Mouse (Mus musculus) limb, embryonic 15.5 days (tissue): ENCODE results near the gene Stac3. TPM values are rescaled to one million over a fixed set of nuclear protein-coding genes. Genes with fewer than 3 reads are reported as not detected.

Experiments
- ATAC-seq: fragments of 200-750 bp; cut with Nextera tagmentation; 2 replicates; pipeline ENCODE4 v1.8.0; 2017; ENCODE audit warnings: low read depth, moderate TSS enrichment; ENCODE audit not compliant: insufficient number of reproducible peaks, low FRiP score, low TSS enrichment
- H3K27ac ChIP-seq: fragments of 300-500 bp; sonication (generic); 2 replicates; pipeline ENCODE4 v1.5.1; 2015; ENCODE audit warnings: moderate library complexity, mild to moderate bottlenecking, inconsistent platforms
- H3K27me3 ChIP-seq: fragments of 300-500 bp; sonication (generic); 2 replicates; pipeline ENCODE4 v1.6.1; 2015; ENCODE audit warnings: inconsistent platforms
- H3K36me3 ChIP-seq: fragments of 300-500 bp; sonication (generic); 2 replicates; pipeline ENCODE4 v1.6.1; 2015; ENCODE audit warnings: inconsistent platforms
- H3K4me1 ChIP-seq: fragments of 300-500 bp; sonication (generic); 2 replicates; pipeline ENCODE4 v1.6.1; 2015; ENCODE audit warnings: inconsistent platforms
- H3K4me2 ChIP-seq: fragments of 300-500 bp; sonication (generic); 2 replicates; pipeline ENCODE4 v1.6.1; 2015; ENCODE audit warnings: mild to moderate bottlenecking, inconsistent platforms
- H3K4me3 ChIP-seq: fragments of 300-500 bp; sonication (generic); 2 replicates; pipeline ENCODE4 v1.5.1; 2015; ENCODE audit warnings: mild to moderate bottlenecking, inconsistent platforms
- H3K9ac ChIP-seq: fragments of 300-500 bp; sonication (generic); 2 replicates; pipeline ENCODE4 v1.6.1; 2015; ENCODE audit warnings: inconsistent platforms
- H3K9me3 ChIP-seq: fragments of 300-500 bp; sonication (generic); 2 replicates; pipeline ENCODE4 v1.6.1; 2016; ENCODE audit warnings: inconsistent platforms
- WGBS: fragments of 180-500 bp; shearing (Covaris S2); methylation state at CpG from one replicate; pipeline ENCODE4 v1.1.7; 2015; 5-methylcytosine and 5-hydroxymethylcytosine counted together
- polyA plus RNA-seq: library from polyadenylated mRNA; unstranded; fragments of >200 nt; fragmentation: Nextera tagmentation; extraction: Ambion mirVana; gene quantifications from 2 replicates; pipeline ENCODE4 v1.2.1, GENCODE M21; 2015

Stac3 gene
- polyA plus RNA-seq, 1 experiment from 2014 or later: 17.2 TPM

DNA sequence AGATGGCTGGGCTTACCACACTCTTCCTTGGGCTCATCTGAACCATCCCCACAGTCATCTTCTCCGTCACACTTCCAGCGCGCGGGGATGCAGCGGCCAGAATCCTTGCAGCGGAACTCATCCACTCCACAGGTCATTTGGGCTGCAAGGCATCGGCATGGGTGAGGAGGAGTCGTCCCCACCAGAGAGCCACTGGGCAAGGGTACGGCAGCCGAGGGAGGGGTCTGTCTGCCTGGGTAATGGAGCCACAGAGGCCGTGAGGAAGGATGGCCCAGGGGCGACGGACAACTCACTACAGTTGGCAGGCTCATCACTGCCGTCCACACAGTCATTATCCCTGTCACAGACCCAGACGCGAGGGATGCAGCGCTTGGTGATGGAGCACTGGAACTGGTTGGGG is 48.4 kb downstream of the Stac3 start:
- H3K4me1 ChIP-seq: no peaks in the 10 kb centered on the region
- ATAC-seq: no peak
- no peaks in the 10 kb centered on the region for H3K9me3 ChIP-seq
- no peak overlapping the region for H3K4me2 ChIP-seq
- H3K27ac ChIP-seq: no peak overlapping the region
- peaks cover 100% of the 10 kb centered on the region for H3K36me3 ChIP-seq
- whole genome bisulfite sequencing: 86% methylated on average over 17 of the region's 17 CpGs
- no peaks in the 10 kb centered on the region for H3K27me3 ChIP-seq
- no peak overlapping the region for H3K4me3 ChIP-seq
- no peak overlapping the region for H3K9ac ChIP-seq

DNA sequence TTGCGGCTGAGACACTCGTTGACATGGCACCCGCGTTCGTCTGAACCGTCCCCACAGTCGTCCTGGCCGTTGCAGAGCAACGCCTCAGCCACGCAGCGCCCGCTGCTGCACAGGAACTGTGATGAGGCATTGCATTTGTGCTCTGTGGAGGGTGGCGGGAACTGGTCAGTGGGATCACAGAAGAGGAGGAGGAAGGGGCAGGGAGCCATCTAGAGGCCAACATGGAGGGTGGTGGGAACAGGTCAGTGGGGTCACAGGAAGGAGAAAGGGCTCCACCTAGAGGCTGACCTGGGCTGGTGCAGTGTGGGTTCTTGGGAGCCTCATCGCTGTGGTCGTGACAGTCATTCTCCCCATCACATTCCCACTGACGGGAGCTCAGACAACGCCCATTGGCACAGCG is 54.2 kb downstream of the Stac3 start:
- Histone ChIP-seq H3K27me3 (no peaks in the 10 kb centered on the region), H3K27ac (no peak overlapping the region), H3K4me2 (no peak overlapping the region), H3K4me1 (no peaks in the 10 kb centered on the region), H3K4me3 (no peak overlapping the region), H3K36me3 (peaks cover 99% of the 10 kb centered on the region), H3K9ac (no peak overlapping the region), H3K9me3 (no peaks in the 10 kb centered on the region)
- no peak for ATAC-seq
- WGBS: 71% methylated on average over 18 of the region's 18 CpGs

DNA sequence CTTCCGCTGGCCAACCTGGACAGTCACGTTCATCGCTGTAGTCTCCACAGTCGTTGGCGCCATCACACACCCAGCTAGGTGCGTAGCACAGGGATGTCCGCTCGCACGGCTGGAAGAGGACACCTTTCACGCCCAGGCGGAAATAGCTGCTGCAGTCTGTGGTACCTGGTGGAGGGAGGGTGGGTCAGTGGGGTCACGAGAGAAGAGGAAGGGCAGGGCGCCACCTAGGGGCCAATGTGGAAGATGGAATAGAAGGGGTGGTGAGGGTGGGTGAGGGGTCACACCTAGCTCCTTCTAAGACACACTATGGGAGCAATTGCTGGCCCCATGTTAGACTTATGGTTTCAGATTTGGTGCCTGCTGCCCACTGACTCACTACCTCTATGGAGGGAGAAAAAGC is 55.9 kb downstream of the Stac3 start:
- WGBS: 89% methylated on average over 13 of the region's 13 CpGs
- H3K9me3 ChIP-seq: no peaks in the 10 kb centered on the region
- no peak overlapping the region for H3K4me3 ChIP-seq
- H3K27ac ChIP-seq: no peak overlapping the region
- no peak overlapping the region for H3K4me2 ChIP-seq
- no peaks in the 10 kb centered on the region for H3K27me3 ChIP-seq
- no peaks in the 10 kb centered on the region for H3K4me1 ChIP-seq
- H3K36me3 ChIP-seq: peaks cover 99% of the 10 kb centered on the region
- H3K9ac ChIP-seq: no peak overlapping the region
- no peak for ATAC-seq

Other genes with a start within 250 kb of the Stac3 start
- gene Kif5a, start 238.3 kb upstream of the Stac3 start, polyA plus RNA-seq: 2.5 TPM in 2 replicates
- gene Dctn2, start 235.3 kb upstream of the Stac3 start, polyA plus RNA-seq: 185 and 190 TPM in 2 replicates
- gene Mbd6, start 212.7 kb upstream of the Stac3 start, polyA plus RNA-seq: 14.1 and 16.2 TPM in 2 replicates
- 105 and 111 TPM in 2 replicates for gene Mars, start 189.9 kb upstream of the Stac3 start, polyA plus RNA-seq
- 5.1 and 5.4 TPM in 2 replicates for gene Arhgap9, start 179.7 kb upstream of the Stac3 start, polyA plus RNA-seq
- 13.4 and 13.7 TPM in 2 replicates for gene Gli1, start 159.7 kb upstream of the Stac3 start, polyA plus RNA-seq
- 0.03 TPM in 1 of 2 replicates, not detected in the other for gene Inhbe, start 147.3 kb upstream of the Stac3 start, polyA plus RNA-seq
- not detected in 2 replicates for gene Inhbc, start 131.3 kb upstream of the Stac3 start, polyA plus RNA-seq
- 33.1 and 34.9 TPM in 2 replicates for gene R3hdm2, start 121.4 kb upstream of the Stac3 start, polyA plus RNA-seq
- 328 and 370 TPM in 2 replicates for gene Ndufa4l2, start 13.3 kb downstream of the Stac3 start, polyA plus RNA-seq
- 112 and 122 TPM in 2 replicates for gene Shmt2, start 20.8 kb downstream of the Stac3 start, polyA plus RNA-seq
- 21.7 and 25.1 TPM in 2 replicates for gene Nxph4, start 32.9 kb downstream of the Stac3 start, polyA plus RNA-seq
- 146 and 148 TPM in 2 replicates for gene Lrp1, start 119.5 kb downstream of the Stac3 start, polyA plus RNA-seq
- gene Stat6, start 141.3 kb downstream of the Stac3 start, polyA plus RNA-seq: 36.7 and 38.9 TPM in 2 replicates
- gene Nemp1, start 165.2 kb downstream of the Stac3 start, polyA plus RNA-seq: 8.3 and 8.5 TPM in 2 replicates
- gene Nab2, start 166.9 kb downstream of the Stac3 start, polyA plus RNA-seq: 23.7 and 24.4 TPM in 2 replicates
- 0.24 and 0.37 TPM in 2 replicates for gene Myo1a, start 203.5 kb downstream of the Stac3 start, polyA plus RNA-seq
- gene Tac2, start 222.8 kb downstream of the Stac3 start, polyA plus RNA-seq: 0.31 and 0.53 TPM in 2 replicates
- gene Zbtb39, start 237.9 kb downstream of the Stac3 start, polyA plus RNA-seq: 2.4 and 2.8 TPM in 2 replicates